Mouse (Mus musculus): Measurements from ENCODE around the gene Taf3.

Taf3 gene

DNA sequence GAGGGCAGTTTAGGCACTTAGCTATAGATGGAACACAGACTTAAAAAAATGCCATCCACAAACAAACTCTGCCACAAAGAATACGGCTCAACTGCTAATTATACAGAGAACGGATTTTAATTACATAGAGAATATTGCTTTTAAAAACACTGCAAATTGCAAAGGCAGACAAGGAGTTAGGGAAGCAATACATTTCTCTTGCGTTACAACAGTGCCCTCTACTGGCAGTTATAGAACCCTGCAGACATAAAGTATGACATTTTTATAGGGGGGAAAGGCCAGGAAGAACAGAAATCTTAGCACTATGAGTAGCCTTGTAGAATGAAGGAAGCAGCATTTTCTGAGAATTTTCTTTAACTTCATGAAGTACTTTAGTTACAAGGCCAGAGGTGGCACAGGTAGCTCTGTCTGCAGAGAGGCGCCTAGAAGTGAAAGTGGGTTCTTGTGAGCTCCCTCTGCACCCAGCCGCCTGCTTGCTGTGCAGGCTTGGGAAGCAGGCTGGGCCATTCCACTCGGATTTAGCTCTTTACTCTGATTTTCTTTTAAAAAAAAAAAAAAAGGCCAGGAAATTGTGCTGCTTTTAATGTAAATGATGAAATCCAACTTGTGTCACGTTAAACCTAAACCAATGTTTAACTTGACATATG, 38.0 kb downstream of the Taf3 start:
- DNase-seq: peak; percentile 26 to 40

DNA sequence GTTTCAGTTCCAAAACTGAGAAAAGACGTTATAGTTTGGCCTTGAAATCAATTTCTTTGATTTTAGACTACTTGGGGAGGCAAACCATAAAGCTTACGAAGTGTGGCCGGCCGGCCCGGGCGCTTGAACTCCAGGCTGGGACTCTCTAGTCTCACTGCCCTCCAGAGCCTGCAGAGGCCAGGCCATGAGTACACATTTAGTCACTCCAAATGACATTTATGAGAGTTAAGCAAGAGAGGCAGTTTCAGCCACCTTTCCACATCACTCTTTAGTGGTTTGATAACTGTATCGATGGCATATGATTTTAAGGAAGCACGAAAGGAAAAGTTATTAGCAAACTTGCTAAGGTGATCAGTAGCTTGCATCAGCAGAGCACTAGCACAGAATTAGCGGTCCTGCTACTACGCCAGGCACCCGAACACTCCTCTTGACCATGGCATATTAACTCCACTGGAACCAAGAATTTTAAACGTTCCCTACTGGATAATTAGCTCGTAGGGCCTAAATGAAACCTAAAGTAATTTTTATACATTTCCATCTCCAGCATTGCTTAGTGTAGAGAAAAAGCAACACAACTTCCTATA, 38.6 kb downstream of the Taf3 start:
- DNase-seq: no peak

DNA sequence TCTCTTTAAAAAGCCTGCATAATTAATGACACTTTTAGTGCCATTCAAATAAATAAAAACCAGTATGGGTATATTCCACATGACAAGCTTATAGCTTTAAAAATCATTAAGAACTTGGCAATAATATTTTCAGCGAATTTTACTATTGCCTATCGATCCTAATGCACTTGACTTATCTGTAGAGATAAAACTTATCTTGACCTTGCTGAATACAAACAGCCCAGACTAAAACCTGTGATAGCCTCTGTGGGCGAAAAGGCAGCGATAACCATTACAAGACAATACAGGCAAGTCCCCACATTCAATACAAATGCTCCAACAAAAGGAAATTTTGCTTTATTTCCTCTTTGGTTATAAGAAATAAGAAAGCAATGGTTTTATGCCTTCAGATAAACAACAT, 39.8 kb downstream of the Taf3 start:
- no peak for DNase-seq

DNA sequence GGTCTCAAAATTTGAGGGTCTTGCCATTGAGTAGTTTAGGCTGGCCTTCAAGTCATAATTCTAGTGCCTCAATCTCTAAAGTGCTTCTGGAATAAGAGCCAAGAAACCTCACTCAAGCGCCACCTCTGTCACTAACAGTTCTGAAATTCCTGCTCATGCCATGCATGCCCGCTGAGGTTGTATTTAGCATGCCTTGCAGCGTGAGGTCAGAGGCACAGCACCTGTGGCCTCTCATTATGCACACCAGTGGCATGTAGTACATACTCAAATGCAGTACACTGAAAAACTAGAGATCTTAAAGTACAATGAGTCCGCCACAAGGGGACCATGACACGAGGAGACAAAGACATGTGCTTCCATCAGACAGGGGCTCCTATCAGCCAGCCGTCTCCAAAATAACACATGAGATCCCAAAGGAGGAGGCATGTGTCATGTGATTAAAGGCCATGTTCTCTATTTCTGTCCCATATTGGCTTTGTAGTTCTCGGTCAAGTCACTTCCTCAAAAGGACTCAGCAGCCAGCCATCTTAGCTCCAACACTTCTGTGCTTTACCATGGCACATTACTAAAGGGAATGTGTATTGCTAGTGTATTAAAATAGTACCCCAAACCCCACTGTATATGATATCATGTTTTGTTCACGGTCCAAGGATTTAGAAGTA, 43.3 kb downstream of the Taf3 start:
- no peak for DNase-seq

DNA sequence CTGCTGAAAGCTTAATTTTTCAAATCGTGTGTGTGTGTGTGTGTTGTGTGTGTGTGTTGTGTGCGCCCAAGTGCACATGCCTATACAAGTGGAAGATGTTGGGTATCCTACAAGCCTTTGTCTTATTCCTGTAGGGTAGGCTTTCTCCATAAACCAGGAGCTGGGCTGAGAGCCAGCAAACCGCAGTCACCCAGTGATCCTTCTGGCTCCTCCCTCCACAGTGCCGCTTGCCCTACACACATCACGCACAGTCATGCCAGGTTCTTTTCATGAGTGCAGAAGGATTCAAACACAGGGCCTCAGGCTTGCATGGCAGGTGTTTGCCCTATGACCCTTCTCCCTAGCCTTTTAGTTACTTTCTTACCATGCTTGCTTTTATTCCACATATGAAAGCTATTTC, 45.0 kb downstream of the Taf3 start:
- DNase-seq: peak; percentile 19 to 45

DNA sequence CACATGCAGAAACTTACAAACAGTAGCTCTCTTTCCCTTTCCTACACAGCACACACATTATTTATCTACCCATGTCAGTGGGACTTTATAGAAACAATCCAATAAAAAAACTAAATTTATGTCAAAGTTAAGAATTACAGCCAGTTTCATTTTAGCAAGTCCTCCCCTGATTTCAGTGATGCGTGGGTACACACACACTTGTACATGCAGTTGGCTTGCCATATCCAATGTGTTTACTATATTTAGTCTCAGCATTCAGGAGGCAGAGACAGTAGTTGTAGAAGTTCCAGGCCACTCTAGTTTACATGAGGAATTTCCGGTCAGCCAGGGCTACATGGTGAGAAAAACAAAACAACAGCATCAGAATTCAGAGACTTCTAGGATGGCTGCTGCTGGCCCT, 46.8 kb downstream of the Taf3 start:
- no peak for DNase-seq

DNA sequence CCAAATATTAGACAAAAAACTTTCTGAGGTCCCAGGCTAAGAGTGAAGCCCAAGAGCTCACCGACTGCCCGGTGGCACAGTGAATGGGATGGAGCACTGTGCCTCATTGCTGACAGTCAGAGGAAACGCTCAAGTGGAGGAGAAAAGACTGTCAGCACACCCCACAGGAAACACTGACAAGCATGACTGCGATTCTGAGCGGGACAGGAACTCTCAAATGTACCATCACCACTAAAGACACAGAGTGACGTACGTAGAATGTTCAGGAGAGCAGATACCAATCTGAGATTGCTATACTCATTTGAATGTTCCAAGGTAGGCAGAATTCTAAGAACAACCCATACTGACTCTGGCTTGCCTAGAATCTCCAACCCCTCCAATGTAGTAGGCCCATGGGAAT, 50.9 kb downstream of the Taf3 start:
- DNase-seq: no peak

DNA sequence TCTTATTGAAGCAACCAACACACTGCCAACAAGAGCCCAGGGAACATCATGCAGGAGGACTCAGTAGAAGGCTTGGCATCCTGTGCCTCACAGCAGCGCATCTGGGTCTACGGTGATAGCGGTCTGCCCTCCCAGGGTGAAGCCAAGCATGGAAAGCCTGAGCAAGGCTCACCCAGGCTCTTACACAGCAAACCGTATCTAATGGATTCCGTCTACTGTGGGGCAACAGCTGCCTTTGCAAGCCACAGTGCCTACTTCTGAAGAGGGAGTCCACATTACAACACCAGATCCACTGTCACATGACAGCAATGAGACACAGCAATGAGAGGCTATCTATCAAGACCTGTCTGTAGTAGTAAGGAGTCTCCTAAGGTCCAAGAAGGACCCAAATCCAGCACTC, 52.3 kb downstream of the Taf3 start:
- no peak for DNase-seq

DNA sequence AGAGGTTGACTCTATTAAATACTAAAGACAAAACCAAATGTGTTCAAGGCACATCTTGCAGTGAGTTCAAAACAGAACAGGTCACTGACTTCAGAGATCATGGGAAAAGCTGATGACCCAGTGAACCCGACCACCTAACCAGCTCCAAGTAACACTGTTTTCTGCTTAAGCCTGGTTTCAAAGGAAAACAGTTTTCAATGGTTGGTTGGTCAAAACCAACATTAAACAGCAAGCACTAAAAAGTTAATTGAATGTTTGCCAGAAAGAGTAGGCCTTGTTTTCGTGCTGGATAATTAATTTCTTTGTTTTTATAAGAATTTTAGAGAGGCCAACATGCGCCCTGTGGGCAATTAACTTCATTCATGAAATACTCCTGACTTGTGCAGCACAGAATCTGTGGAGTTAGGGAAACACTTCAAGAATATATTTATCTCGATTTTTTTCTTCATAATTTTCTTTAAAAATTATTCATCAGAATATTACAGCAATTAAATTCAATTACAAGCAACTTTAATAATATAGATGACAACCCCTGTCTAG, 57.6 kb downstream of the Taf3 start:
- DNase-seq: no peak

DNA sequence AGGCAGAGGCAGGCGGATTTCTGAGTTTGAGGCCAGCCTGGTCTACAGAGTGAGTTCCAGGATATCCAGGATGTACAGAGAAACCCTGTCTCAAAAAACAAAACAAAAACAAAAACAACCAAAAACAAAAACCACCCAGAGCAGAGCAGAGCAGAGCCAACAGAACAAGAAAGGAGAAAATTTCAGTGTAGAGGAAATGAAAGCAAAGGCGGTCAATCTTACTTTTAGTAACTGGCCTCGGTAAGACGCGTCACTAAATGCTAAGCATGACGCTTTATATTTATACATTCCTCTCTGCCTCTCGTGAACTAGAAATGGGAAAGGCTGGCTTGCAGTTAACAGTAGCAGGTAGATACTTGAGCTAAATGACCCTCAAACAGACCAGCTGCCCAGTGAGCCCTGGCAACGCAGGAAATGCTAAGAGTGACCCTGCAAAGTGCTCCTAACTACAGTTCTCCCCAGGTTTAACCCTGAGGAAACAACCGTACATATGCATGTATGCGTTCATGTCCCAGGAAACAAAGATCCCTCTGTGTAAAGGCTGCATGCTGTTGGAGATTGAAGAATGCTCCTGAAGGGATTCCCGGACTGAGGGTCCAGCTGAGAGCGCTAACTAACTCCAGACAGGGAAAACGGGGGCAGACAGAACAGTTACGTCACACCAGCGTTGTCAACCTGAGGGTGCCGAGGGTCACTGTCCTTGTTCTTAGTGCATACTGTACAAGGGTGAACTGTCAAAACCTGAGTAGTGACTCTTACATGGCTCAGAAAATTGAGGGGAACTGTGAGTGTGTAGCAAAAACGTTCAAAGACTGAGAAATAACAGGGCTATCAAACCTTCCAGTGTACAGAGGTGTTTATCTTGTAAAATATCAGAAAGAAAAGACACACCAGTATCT, 58.5 kb downstream of the Taf3 start:
- no peak for DNase-seq

DNA sequence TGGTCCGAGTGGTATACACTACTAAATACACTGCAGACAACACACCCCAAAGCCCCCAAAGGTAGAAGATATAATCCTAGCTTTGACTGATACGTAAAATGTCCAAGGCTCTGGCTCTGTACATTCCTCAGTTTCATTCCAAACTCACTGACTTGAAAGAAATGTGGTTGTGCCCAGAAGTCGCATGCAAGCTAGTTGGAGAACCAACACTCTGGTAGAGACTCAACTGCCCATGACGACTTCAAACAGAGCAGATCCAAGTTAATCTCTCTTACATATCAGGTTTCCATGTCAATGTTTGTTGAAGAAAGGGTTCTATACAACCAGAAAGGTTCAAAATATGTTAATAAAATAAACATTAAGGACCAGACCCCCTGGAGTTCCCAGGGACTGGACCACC, 60.1 kb downstream of the Taf3 start:
- DNase-seq: no peak

DNA sequence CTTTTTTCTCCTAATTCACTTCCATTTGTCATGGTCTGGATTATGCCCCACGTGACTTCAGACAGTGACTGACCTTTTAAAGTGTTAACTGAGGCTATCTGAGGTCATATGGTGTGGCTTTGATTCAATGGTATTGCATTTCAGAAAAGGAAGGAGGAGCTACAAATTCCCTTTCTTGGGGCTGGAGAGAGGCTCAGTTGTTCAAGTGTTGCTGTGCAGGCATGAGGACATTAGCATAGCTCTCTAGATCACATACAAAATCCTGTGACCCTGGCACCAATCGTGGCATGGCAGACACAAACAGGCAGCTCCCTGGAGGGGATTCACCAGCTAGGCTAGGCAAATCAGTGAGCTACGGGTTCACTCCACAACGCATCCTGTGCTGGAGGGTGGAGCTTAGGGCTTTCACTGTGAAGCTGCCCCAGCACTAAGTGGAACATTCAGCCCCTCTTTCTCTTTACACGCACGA, 62.4 kb downstream of the Taf3 start:
- DNase-seq: no peak

DNA sequence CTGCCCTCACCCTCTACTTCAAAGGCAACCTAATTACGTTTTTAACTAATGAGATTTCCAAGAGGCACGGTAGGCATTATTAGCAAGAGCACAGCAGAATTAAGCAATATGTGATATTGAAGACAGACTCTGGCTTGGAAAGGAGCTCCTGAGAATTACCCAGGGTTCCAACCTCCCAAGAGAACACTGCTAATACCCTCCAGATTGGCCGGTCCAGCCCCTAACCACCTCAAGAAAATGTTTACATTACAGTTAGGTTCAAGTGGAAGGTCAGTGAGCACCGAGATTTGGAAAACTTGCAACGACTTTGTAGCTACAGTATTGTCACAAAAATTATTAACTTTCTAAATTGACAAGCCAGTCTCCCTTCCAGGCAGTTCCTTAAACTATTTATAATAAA, 66.0 kb downstream of the Taf3 start:
- no peak for DNase-seq

DNA sequence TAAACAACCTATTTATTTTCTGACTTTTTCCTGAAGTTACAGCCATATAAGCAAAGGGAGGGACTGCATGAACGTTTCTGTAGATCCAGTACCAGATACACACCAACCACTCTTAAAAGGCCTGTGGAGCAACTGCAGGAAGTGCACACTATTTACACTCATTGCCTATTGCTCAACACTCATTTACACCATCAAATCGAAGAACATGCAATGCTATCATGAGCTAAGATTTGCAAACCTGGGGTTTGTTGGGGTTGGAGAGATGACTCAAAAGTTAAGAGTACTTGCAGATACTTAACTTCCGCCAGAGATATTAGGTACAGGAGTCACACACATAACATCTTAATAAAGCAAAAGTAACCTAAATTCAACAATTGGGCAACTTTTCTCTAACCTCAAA, 76.5 kb downstream of the Taf3 start:
- no peak for DNase-seq

DNA sequence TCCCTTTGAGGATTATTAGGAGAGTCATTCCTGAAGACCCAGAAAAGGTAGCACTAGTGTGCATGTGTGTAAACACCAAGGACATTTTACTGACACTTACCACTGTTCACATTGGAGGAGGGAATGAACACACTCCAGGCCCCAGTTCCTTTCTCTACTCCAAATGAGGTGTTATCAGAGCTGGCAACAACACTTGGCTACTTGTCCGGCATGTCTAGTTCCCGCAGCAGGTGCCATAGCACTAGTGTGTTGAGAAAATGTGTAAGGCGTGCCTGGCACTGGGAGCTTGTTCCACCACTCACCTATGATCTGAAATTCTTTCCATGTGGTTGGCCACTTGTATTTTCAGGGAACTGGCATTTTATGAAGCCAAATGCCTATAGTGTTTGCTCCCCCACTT, 77.8 kb downstream of the Taf3 start:
- peak; percentile 19 to 24 for DNase-seq

DNA sequence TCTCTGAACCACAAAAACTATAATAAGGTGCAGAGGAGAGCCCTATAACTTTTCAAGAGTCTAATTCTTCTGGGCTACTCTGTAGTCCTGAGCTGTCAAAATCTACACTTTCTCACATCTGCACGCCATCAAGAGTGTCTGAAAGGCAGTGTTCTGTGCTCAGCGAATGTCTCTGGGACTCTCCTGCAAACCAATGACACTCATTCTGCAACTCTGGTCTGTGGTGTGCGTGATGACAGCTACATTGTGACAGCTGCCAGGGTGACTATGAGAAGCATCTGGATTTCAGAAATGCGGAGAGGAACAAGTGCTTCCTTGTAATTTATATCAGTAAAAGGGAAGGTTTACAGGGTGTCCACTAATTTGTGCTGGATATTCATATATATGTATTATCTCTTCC, 78.2 kb downstream of the Taf3 start:
- no peak for DNase-seq

DNA sequence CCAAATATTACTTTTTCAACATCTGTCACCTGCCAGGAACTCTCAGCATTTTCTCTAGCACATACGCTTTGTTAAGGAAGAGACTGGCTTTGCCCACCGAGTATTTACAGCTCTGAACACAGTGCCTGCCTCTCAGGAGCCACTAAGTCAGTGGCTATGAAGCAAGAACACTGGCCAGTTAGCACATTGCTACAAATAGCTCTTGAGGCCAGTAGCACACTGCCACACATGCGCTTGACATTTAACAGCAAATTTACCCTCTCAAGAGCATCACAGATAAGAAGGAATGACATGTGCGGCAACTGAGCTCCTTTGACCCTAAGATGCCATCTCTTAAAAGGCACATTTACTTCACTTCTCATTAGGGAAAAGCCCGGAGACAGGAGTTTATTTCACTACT, 78.7 kb downstream of the Taf3 start:
- DNase-seq: no peak

DNA sequence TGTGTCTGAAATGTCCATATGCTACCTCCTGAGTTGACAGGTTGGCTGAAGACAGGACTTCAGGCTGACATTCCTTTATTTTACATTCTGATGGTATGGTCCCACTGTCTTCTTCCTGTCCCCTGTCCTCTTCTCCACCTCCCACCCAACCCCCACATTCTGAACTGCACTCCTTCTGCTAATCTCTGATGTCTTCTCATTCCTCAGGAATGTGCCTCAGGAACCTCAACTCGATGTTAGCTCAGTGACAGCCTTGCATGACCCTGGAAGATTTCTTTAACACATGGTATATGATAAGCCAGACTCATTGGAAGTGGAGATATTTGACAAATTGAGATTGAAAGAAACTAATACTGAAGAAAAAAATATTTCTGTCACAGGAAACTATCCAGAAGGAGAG, 81.8 kb downstream of the Taf3 start:
- DNase-seq: no peak

DNA sequence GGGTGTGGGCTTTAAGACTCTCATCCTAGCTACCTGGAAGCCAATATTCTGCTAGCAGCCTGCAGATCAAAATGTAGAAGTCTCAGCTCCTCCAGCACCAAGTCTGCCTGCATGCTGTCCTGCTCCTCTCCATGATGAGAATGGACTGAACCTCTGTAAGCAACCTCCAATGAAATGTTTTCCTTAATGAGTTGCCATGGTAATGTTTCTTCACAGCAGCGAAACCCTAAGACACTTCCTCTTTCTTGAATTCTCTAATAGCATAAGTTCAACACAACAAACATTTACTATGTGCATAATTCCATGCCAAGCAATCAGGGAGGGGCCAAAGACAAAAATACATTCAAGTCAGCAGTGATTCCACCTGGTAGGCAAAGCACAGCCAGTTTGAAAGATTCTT, 82.8 kb downstream of the Taf3 start:
- no peak for DNase-seq

DNA sequence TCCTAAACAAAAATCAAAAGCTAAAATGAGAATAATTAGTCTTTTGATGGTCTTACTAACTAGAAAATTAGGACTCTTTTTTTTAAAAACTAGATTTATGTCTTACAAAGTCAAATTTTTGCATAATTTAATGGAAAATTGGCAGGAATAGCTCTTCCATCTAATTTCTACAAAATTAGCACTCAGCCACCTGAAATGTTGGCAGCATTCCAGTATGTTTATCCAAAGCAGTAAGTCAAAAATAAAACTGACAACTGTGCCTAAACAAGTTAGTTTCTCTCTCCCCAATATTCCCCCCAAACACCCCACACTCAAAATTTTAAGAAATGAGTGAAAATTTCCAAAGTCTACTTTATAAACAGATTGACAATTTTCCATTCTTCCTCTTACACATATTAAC, 85.5 kb downstream of the Taf3 start:
- DNase-seq: peak in 1 of 2 experiments; percentile 25

DNA sequence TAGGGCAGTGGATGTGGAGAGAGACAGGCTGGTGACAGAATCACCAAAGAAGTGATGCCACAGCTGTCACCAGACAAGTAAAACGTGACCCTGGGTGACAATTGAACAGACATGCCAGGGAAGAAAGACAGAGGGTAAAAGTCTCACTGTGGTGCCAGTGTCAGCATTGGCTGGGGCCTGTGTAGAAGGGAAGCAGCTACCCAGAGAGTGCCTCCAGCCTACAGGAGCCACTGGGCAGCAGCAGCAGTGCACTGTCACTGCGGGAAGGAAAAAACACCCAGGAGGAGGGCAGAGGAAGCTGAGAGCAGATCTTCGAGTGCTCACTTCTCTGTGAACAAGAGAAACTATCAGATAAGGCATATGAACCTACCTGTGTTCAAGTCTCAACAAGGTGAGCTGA, 86.7 kb downstream of the Taf3 start:
- no peak for DNase-seq

DNA sequence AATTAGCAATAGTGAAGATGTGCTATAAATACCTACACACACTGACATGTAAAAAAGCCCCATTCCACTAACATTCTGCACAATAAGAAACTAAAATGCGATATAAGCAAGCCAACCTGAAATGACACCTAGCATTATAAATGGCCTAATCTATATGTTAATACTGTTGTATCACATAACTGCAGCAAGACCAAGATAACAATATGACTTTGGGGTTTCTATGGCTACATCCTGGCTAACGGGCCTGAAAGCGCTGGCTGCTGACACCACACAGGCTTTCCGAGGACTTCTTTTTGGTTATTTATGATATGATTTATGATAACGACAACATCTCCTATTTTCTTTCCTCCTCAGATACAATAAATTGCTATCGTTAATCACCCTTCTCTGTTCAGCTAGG, 90.4 kb downstream of the Taf3 start:
- DNase-seq: no peak

DNA sequence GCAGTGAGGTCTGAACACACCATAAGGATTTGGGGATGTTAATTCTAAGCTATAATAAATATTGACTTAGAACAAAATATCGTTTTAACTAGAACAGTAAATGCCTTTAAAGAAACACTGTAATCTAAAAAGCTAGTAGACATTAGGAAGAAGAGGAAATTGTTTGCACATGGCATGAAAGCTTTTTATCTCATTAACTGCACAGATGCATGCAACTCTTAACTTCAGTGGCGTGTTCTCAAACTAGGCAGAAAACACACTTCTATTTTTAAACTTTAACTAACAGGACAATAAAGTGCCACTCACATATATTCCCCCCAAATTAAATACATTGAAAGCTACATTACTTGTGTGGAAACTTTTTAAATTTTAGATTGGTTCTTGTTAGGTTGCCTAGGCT, 91.8 kb downstream of the Taf3 start:
- DNase-seq: no peak
